Mouse (Mus musculus) embryo, embryonic 11.5 days (tissue): ENCODE results near the gene Hyal3.
A peak's percentile ranks its signal among the peaks of the same experiment; 100 is the strongest.

Experiments used
- DNase-seq: peaks from one replicate; pipeline ENCODE4 v3.0.0-alpha.2; 2012; ENCODE audit warnings: low read depth, low spot score

The Hyal3 gene

GRCm38 (mm10) chr9:107617461-107617860, 36.8 kb downstream of the Hyal3 start:
- DNase-seq = no peak

GRCm38 (mm10) chr9:107618098-107618497, 37.5 kb downstream of the Hyal3 start:
- DNase-seq = no peak

GRCm38 (mm10) chr9:107618778-107619545, 38.3 kb downstream of the Hyal3 start:
- DNase-seq = no peak

- no peak for DNase-seq
Measured at GRCm38 (mm10) chr9:107619546-107619879, 38.9 kb downstream of the Hyal3 start.

GRCm38 (mm10) chr9:107620954-107621353, 40.3 kb downstream of the Hyal3 start:
- no peak for DNase-seq

GRCm38 (mm10) chr9:107624539-107624938, 43.9 kb downstream of the Hyal3 start:
- DNase-seq = no peak

GRCm38 (mm10) chr9:107624951-107625350, 44.3 kb downstream of the Hyal3 start:
- DNase-seq = no peak

- no peak for DNase-seq
Measured at GRCm38 (mm10) chr9:107625351-107626128, 44.9 kb downstream of the Hyal3 start.

- DNase-seq = no peak
Measured at GRCm38 (mm10) chr9:107626158-107626843, 45.7 kb downstream of the Hyal3 start.

GRCm38 (mm10) chr9:107626844-107627277, 46.2 kb downstream of the Hyal3 start:
- peak; percentile 90 for DNase-seq

- no peak for DNase-seq
Measured at GRCm38 (mm10) chr9:107627387-107628255, 47.0 kb downstream of the Hyal3 start.

- DNase-seq = no peak
Measured at GRCm38 (mm10) chr9:107628721-107629410, 48.2 kb downstream of the Hyal3 start.

GRCm38 (mm10) chr9:107629411-107629730, 48.8 kb downstream of the Hyal3 start:
- DNase-seq = no peak

- no peak for DNase-seq
Measured at GRCm38 (mm10) chr9:107629901-107630425, 49.3 kb downstream of the Hyal3 start.

GRCm38 (mm10) chr9:107630576-107630975, 50.0 kb downstream of the Hyal3 start:
- DNase-seq = no peak

GRCm38 (mm10) chr9:107631311-107631826, 50.8 kb downstream of the Hyal3 start:
- DNase-seq = no peak

- DNase-seq = no peak
Measured at GRCm38 (mm10) chr9:107631861-107632260, 51.2 kb downstream of the Hyal3 start.

- no peak for DNase-seq
Measured at GRCm38 (mm10) chr9:107632478-107632877, 51.9 kb downstream of the Hyal3 start.

- no peak for DNase-seq
Measured at GRCm38 (mm10) chr9:107633091-107633660, 52.6 kb downstream of the Hyal3 start.
